Mouse (Mus musculus) kidney, postnatal 0 days (tissue): ENCODE results near the gene Pakap. TPM values are rescaled to one million over a fixed set of nuclear protein-coding genes. Genes with fewer than 3 reads are reported as not detected.

ENCODE experiments used
- ATAC-seq: fragments of 200-750 bp; cut with Nextera tagmentation; replicated peaks from 2 replicates; pipeline ENCODE4 v1.8.0; 2017; ENCODE audit warnings: low read depth, moderate number of reproducible peaks, moderate TSS enrichment, moderate library complexity; ENCODE audit not compliant: low FRiP score
- DNase-seq: peaks from one replicate; pipeline ENCODE4 v3.0.0-alpha.2; 2016; ENCODE audit warnings: low spot score
- H3K27ac ChIP-seq: fragments of 300-500 bp; sonication (generic); 2 replicates; pipeline ENCODE4 v1.5.1; 2014; ENCODE audit warnings: mild to moderate bottlenecking
- H3K27me3 ChIP-seq: fragments of 300-500 bp; sonication (generic); 2 replicates; pipeline ENCODE4 v1.6.1; 2014; ENCODE audit warnings: low read length, mixed read lengths; ENCODE audit not compliant: insufficient read depth
- H3K36me3 ChIP-seq: fragments of 300-500 bp; sonication (generic); 2 replicates; pipeline ENCODE4 v1.6.1; 2014; ENCODE audit warnings: low read length, mixed read lengths; ENCODE audit not compliant: insufficient read depth
- H3K4me1 ChIP-seq: fragments of 300-500 bp; sonication (generic); replicated peaks from 2 replicates; pipeline ENCODE4 v1.6.1; 2014; ENCODE audit warnings: antibody characterized with exemption, low read length, mixed read lengths; ENCODE audit not compliant: insufficient read depth
- H3K4me2 ChIP-seq: fragments of 300-500 bp; sonication (generic); 2 replicates; pipeline ENCODE4 v1.6.1; 2014; ENCODE audit warnings: mild to moderate bottlenecking, low read length, moderate library complexity, mixed read lengths
- H3K4me3 ChIP-seq: fragments of 300-500 bp; sonication (generic); replicated peaks from 2 replicates; pipeline ENCODE4 v1.5.1; 2014; ENCODE audit warnings: low read depth, low read length
- H3K9ac ChIP-seq: fragments of 300-500 bp; sonication (generic); 2 replicates; pipeline ENCODE4 v1.6.1; 2014; ENCODE audit warnings: low read depth, low read length
- H3K9me3 ChIP-seq: fragments of 300-500 bp; sonication (generic); replicated peaks from 2 replicates; pipeline ENCODE4 v1.6.1; 2016; ENCODE audit warnings: low read length, inconsistent platforms, mixed read lengths
- CTCF ChIP-seq: IDR thresholded peaks from 2 replicates; pipeline ENCODE4 v1.5.1; 2016; ENCODE audit warnings: antibody characterized with exemption, low read depth, mild to moderate bottlenecking, moderate library complexity
- WGBS: fragments of 180-500 bp; shearing (Covaris S2); extraction: QIAGEN DNeasy Blood & Tissue Kit; methylation state at CpG from one replicate; pipeline ENCODE4 v1.1.7; 2014; 5-methylcytosine and 5-hydroxymethylcytosine counted together
- polyA plus RNA-seq: library from polyadenylated mRNA; unstranded; fragments of >200 nt; fragmentation: Nextera tagmentation; extraction: Ambion mirVana; gene quantifications from 2 replicates; pipeline ENCODE4 v1.2.1, GENCODE M21; 2015

Pakap gene
- polyA plus RNA-seq, 1 experiment from 2014 or later, result 11.5 TPM

DNA sequence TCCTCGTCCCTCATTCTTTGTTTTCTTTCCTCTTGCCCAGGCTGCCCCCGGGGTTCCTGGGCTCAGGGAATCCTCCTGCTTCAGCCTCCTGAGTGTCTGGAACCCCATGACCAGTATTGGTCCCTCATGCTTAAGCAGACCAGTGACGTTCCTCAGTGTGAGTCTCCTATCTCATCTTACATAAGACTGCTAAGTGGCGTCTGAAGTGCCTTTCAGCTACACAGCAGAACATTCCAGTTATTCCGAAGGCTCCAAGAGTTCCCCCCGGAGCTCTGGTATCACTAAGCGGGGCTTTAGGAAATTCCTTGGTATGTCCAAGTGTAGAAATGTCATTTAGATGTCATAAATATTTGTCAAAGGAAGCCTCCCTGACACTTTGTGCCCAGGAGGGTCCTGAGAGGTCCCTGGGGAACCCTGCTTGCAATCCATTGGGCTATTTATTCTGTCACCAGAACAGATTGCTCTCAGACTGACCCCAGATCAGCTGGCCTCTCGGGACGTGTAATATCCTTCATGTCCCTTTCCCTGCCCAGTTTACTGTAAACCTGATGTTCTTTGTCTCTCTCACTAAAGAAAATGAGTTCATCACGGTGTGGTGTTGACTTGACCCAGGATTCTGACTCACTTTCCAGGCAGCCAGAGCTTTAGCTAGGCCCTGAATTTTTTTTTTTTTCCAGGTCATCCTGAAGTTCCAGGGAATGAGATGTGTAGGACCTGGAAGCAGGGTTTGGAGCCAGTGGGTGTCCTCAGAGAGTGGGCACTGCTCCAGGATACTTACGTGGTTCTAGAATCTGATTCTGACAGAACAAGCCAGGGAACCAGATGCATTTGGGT lies 274.7 kb downstream of the Pakap start:
- ATAC-seq, result no peak
- no peaks in the 10 kb centered on the region for H3K9me3 ChIP-seq

DNA sequence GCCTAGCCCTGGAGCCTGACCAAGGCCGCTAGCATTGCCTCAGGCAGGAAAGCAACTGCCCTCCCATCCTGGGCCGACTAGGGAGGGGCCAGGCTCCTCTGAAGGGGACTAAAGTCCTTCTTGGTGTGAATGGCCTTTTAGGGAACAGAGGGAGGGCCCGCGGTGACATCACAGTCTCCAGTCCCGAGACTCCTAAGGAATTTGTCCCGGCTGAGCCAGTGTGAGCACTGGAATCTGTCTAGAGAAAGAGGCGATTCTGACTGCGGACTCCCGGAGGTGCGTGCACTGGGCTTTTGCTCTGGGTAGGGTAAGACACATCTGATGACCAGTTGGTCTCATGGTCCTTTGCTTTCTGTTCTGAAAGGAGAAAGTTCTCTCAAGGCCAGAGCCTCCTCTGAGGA lies 277.1 kb downstream of the Pakap start:
- H3K9ac ChIP-seq, result peak overlapping the region; percentile 53
- peak overlapping the region; percentile 34 for H3K4me3 ChIP-seq
- H3K4me2 ChIP-seq, result peak overlapping the region; percentile 54
- peak; percentile 97 for DNase-seq
- ATAC-seq, result peak; percentile 92
- H3K27ac ChIP-seq, result peak overlapping the region; percentile 83
- H3K27me3 ChIP-seq, result no peaks in the 10 kb centered on the region
- 0 out of 2 replicates have a peak, but pooled peaks cover 3% of the 10 kb centered on the region for H3K36me3 ChIP-seq
- 4% methylated on average over 10 of the region's 10 CpGs for WGBS
- TF ChIP-seq CTCF, result no peak
- no peaks in the 10 kb centered on the region for H3K9me3 ChIP-seq
- peaks cover 30% of the 10 kb centered on the region for H3K4me1 ChIP-seq

More for the DNA sequence above, 274.7 kb downstream of the Pakap start:
- Histone ChIP-seq H3K9ac (no peak overlapping the region), H3K27me3 (no peaks in the 10 kb centered on the region), H3K27ac (peak overlapping the region; percentile 36; the same call in 1 of the 2 replicates), H3K4me1 (peaks cover 21% of the 10 kb centered on the region; the same call in 1 of the 2 replicates), H3K4me2 (no peak overlapping the region), H3K36me3 (no peaks in the 10 kb centered on the region), H3K4me3 (no peak overlapping the region)
- WGBS, result 55% methylated on average over 11 of the region's 11 CpGs
- no peak for DNase-seq
- TF ChIP-seq CTCF, result no peak

DNA sequence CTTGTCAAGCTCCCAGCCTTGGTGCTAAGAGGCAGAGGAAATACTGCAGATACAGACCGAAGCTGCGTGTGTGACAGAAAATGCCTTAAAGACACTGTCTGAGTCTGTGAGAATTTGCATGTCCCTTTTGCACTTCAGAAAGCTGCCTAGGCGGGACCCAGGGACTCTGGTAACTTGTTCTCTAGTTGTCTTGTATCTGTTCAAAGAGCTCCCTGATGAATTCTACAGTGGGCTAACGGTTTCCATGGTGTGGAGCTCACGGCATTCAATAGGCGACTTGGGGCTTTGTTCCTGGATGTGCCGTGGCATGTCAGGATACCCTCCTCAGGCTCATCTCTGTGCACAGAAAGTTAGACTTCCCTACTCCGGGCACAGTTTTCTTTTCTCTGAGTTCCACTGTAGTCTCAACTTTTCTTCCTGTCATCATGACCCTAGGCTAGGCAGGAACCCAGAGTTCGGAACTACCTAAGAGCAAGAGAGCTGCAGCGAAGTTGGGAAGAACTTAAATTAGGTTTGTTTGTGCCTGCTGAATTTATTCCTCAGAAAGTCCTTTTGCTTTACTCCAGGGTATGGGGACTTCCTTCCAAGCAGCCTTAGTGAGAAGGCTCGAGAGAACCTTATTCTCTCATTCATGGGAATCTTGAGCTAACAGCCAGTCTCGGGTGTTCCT lies 277.7 kb downstream of the Pakap start:
- peaks cover 30% of the 10 kb centered on the region for H3K4me1 ChIP-seq
- DNase-seq, result peak; percentile 50

DNA sequence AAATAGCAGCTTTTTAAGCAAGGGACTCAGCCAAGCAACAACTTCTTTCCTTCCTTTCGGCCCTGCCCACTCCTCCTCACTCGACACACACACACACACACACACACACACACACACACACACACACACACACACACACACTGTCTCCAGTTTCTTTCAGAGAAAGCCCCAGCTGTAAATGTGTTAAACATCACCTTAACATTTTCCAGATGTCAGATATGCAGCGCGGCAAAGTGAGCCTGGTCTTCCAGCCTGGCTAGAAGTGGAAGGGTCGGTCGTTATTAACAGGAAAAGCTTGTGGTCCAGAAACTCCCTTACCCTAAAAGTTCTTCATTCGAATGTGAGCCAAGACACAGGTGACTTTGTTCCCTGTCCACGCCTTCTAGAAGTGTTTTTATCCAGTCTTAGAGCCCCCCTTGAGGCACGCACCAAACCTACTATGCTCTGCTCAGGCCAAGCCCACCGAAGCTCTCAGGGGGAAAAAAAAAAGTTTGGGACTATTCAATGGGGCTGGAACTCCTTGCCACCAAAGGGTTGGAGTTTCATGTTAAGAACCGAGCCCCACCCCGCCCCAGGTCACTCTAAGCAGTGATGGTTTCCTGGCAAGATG lies 278.5 kb downstream of the Pakap start:
- no peak for TF ChIP-seq CTCF
- Histone ChIP-seq H3K27ac (peak overlapping the region; percentile 83), H3K4me2 (peak overlapping the region; percentile 54), H3K9me3 (no peaks in the 10 kb centered on the region), H3K4me3 (peak overlapping the region; percentile 34), H3K27me3 (no peaks in the 10 kb centered on the region), H3K4me1 (peaks cover 35% of the 10 kb centered on the region), H3K36me3 (0 out of 2 replicates have a peak, but pooled peaks cover 3% of the 10 kb centered on the region), H3K9ac (peak overlapping the region; percentile 53; the same call in 1 of the 2 replicates)
- DNase-seq, result peak; percentile 68
- ATAC-seq, result no peak
- 22% methylated on average over 12 of the region's 12 CpGs for WGBS

More for the DNA sequence above, 277.7 kb downstream of the Pakap start:
- Histone ChIP-seq H3K27ac (peak overlapping the region; percentile 83), H3K4me2 (peak overlapping the region; percentile 54), H3K27me3 (no peaks in the 10 kb centered on the region), H3K9ac (peak overlapping the region; percentile 53), H3K4me3 (peak overlapping the region; percentile 34), H3K9me3 (no peaks in the 10 kb centered on the region), H3K36me3 (0 out of 2 replicates have a peak, but pooled peaks cover 3% of the 10 kb centered on the region)
- WGBS, result 29% methylated on average over 12 of the region's 12 CpGs
- TF ChIP-seq CTCF, result no peak
- ATAC-seq, result no peak

DNA sequence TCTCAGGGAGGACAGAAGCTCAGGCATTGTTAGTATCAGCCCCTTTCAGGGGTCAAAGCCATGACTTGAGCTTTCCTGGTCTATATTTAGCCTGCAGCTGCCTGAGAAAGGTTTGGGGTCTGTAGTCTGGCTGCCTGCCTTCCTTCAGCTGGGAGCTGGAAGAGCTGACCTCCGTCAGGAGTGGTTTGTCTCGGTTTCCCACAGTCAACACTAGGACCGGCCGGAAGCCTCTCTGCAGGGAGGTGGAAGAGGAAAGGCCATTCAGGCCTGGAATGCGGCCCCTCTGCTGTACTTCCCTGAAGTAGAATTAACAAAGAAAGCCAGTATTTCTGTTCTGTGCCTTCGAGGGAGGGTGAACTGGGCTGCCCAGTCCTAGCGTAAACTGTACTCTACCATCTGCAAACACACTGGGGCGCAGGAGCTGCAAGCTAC lies 279.0 kb downstream of the Pakap start:
- Histone ChIP-seq H3K27me3 (no peaks in the 10 kb centered on the region), H3K27ac (peak overlapping the region; percentile 83), H3K4me1 (peaks cover 38% of the 10 kb centered on the region), H3K36me3 (0 out of 2 replicates have a peak, but pooled peaks cover 3% of the 10 kb centered on the region), H3K9me3 (no peaks in the 10 kb centered on the region), H3K4me3 (peak overlapping the region; percentile 34), H3K4me2 (peak overlapping the region; percentile 54), H3K9ac (peak overlapping the region; percentile 53; the same call in 1 of the 2 replicates)
- whole genome bisulfite sequencing, result 16% methylated on average over 8 of the region's 8 CpGs
- DNase-seq, result peak; percentile 88
- ATAC-seq, result no peak; the same call in 1 of the 2 replicates
- TF ChIP-seq CTCF, result no peak

DNA sequence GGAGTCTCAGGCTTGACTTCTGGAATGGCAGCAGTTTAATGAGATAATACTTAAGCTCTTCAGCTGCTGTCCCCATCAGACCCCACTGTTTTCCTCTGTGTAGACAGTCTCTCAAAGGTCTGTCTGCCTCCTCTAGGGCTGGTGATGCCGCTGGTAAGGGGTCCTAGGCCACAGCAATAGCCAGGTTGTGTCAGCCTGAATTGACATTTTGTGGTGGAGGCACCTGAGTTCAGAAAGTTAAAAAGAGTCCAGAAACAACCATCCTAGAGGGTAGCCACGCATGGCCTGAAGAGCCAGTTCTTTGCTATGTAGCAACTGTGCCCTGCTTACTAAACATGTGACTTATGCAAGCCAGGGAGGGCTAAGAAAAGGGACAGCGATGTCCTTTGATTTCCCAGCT lies 279.7 kb downstream of the Pakap start:
- H3K4me2 ChIP-seq, result peak overlapping the region; percentile 54
- no peaks in the 10 kb centered on the region for H3K9me3 ChIP-seq
- WGBS, result 76% methylated on average over 3 of the region's 3 CpGs
- 0 out of 2 replicates have a peak, but pooled peaks cover 3% of the 10 kb centered on the region for H3K36me3 ChIP-seq
- H3K27ac ChIP-seq, result peak overlapping the region; percentile 83
- no peak for DNase-seq
- no peak for ATAC-seq
- no peaks in the 10 kb centered on the region for H3K27me3 ChIP-seq
- H3K4me3 ChIP-seq, result no peak overlapping the region
- peaks cover 31% of the 10 kb centered on the region for H3K4me1 ChIP-seq
- TF ChIP-seq CTCF, result no peak
- H3K9ac ChIP-seq, result peak overlapping the region; percentile 19; the same call in 1 of the 2 replicates
